Mouse (Mus musculus): Measurements from ENCODE around the gene Chka.

The Chka gene

GRCm38 (mm10) chr19:3851502-3851962 lies at the start of gene Chka:
Gene Chka (plus strand): TSS chr19:3851773.
- DNase-seq: peak; percentile 98 to 99

- no peak for DNase-seq
These were observed 46.0 kb upstream of the Chka start for GRCm38 (mm10) chr19:3805526-3805925.

GRCm38 (mm10) chr19:3810536-3811233 lies 40.9 kb upstream of the Chka start:
- no peak for DNase-seq

GRCm38 (mm10) chr19:3814461-3814860 lies 37.1 kb upstream of the Chka start:
- DNase-seq: peak in 1 of 2 experiments; percentile 25

GRCm38 (mm10) chr19:3815824-3816223 lies 35.7 kb upstream of the Chka start:
- no peak for DNase-seq

GRCm38 (mm10) chr19:3819080-3819479 lies 32.5 kb upstream of the Chka start:
- DNase-seq: no peak

- peak in 1 of 2 experiments; percentile 6 for DNase-seq
These were observed 31.6 kb upstream of the Chka start for GRCm38 (mm10) chr19:3819899-3820444.

- DNase-seq: no peak
These were observed 26.5 kb upstream of the Chka start for GRCm38 (mm10) chr19:3825044-3825443.

- no peak for DNase-seq
These were observed 21.7 kb upstream of the Chka start for GRCm38 (mm10) chr19:3829863-3830262.

GRCm38 (mm10) chr19:3831716-3832115 lies 19.9 kb upstream of the Chka start:
- peak in 1 of 2 experiments; percentile 6 for DNase-seq

GRCm38 (mm10) chr19:3832851-3833353 lies 18.7 kb upstream of the Chka start:
- DNase-seq: peak; percentile 67 to 83

GRCm38 (mm10) chr19:3834301-3834700 lies 17.3 kb upstream of the Chka start:
- no peak for DNase-seq

GRCm38 (mm10) chr19:3836791-3837190 lies 14.8 kb upstream of the Chka start:
- DNase-seq: no peak

- DNase-seq: no peak
These were observed 12.6 kb upstream of the Chka start for GRCm38 (mm10) chr19:3838931-3839330.

- DNase-seq: no peak
These were observed 11.9 kb upstream of the Chka start for GRCm38 (mm10) chr19:3839686-3840085.

- no peak for DNase-seq
These were observed 11.3 kb upstream of the Chka start for GRCm38 (mm10) chr19:3840214-3840651.

GRCm38 (mm10) chr19:3840685-3841084 lies 10.9 kb upstream of the Chka start:
- no peak for DNase-seq

GRCm38 (mm10) chr19:3842359-3843148 lies 9.0 kb upstream of the Chka start:
- peak; percentile 43 to 66 for DNase-seq

- no peak for DNase-seq
These were observed 7.9 kb upstream of the Chka start for GRCm38 (mm10) chr19:3843629-3844028.

- DNase-seq: no peak
These were observed 6.7 kb upstream of the Chka start for GRCm38 (mm10) chr19:3844836-3845235.

GRCm38 (mm10) chr19:3845339-3845738 lies 6.2 kb upstream of the Chka start:
- no peak for DNase-seq

GRCm38 (mm10) chr19:3845803-3846406 lies 5.7 kb upstream of the Chka start:
- DNase-seq: no peak
